Comparison of ENCODE assay signal across 8 mouse cellular contexts in genomic region chr7:28865481-28866300, GRCm38 (mm10). TPM values are rescaled to one million over a fixed set of nuclear protein-coding genes. Genes with fewer than 3 reads are reported as not detected.
DNase-seq lines count a peak whose midpoint lies in the region; ATAC-seq lines count a peak whose summit lies in the region.

No protein-coding gene starts in this region.

- WGBS in heart, embryonic 11.5 days (ENCODE audit: insufficient replicate concordance) = 35% methylated on average over 33 of the region's 33 CpGs
- WGBS in kidney, embryonic 15.5 days = 31% methylated on average over 33 of the region's 33 CpGs
- WGBS in limb, embryonic 15.5 days = 38% methylated on average over 33 of the region's 33 CpGs
- WGBS in midbrain, embryonic 16.5 days = 47% methylated on average over 33 of the region's 33 CpGs

- H3K27me3 ChIP-seq in heart, embryonic 11.5 days (ENCODE audit: control insufficient read depth, insufficient read depth, low read length) = peaks cover 3% of the 10 kb centered on the region; the same call in 1 of the 2 replicates
- no peaks in the 10 kb centered on the region for H3K27me3 ChIP-seq in kidney, embryonic 15.5 days
- no peaks in the 10 kb centered on the region for H3K27me3 ChIP-seq in limb, embryonic 15.5 days
- no peaks in the 10 kb centered on the region for H3K27me3 ChIP-seq in midbrain, embryonic 16.5 days (ENCODE audit: control insufficient read depth, insufficient read depth, low read depth, low read length)

- no peak overlapping the region for H3K27ac ChIP-seq in heart, embryonic 11.5 days (ENCODE audit: low read depth, low read length)
- no peak overlapping the region for H3K27ac ChIP-seq in kidney, embryonic 15.5 days
- peak overlapping the region; percentile 72 for H3K27ac ChIP-seq in limb, embryonic 15.5 days
- H3K27ac ChIP-seq in midbrain, embryonic 16.5 days (ENCODE audit: low read length) = no peak overlapping the region

- peak overlapping the region; percentile 41 for H3K4me2 ChIP-seq in heart, embryonic 11.5 days
- H3K4me2 ChIP-seq in kidney, embryonic 15.5 days = peak overlapping the region; percentile 54
- peak overlapping the region; percentile 41 for H3K4me2 ChIP-seq in limb, embryonic 15.5 days
- peak overlapping the region; percentile 59 for H3K4me2 ChIP-seq in midbrain, embryonic 16.5 days (ENCODE audit: low read length)

- H3K9ac ChIP-seq in heart, embryonic 11.5 days (ENCODE audit: low read depth, low read length) = peak overlapping the region; percentile 2; the same call in 1 of the 2 replicates
- no peak overlapping the region; the same call in 1 of the 2 replicates for H3K9ac ChIP-seq in kidney, embryonic 15.5 days
- no peak overlapping the region for H3K9ac ChIP-seq in limb, embryonic 15.5 days
- H3K9ac ChIP-seq in midbrain, embryonic 16.5 days (ENCODE audit: low read depth, low read length) = peak overlapping the region; percentile 46

- H3K9me3 ChIP-seq in heart, embryonic 11.5 days (replicated peaks; ENCODE audit: control insufficient read depth, low read length) = peaks cover 3% of the 10 kb centered on the region; the same call in 1 of the 2 replicates
- no peaks in the 10 kb centered on the region for H3K9me3 ChIP-seq in kidney, embryonic 15.5 days (replicated peaks)
- no peaks in the 10 kb centered on the region for H3K9me3 ChIP-seq in limb, embryonic 15.5 days
- no peaks in the 10 kb centered on the region for H3K9me3 ChIP-seq in midbrain, embryonic 16.5 days (replicated peaks; ENCODE audit: control insufficient read depth, low read length, poor library complexity, severe bottlenecking)

- no peaks in the 10 kb centered on the region for H3K36me3 ChIP-seq in heart, embryonic 11.5 days (ENCODE audit: control insufficient read depth, insufficient read depth, low read length)
- H3K36me3 ChIP-seq in kidney, embryonic 15.5 days = no peaks in the 10 kb centered on the region
- no peaks in the 10 kb centered on the region for H3K36me3 ChIP-seq in limb, embryonic 15.5 days
- no peaks in the 10 kb centered on the region for H3K36me3 ChIP-seq in midbrain, embryonic 16.5 days (ENCODE audit: control insufficient read depth, insufficient read depth, low read length)

- peak overlapping the region; percentile 5; the same call in 1 of the 2 replicates for H3K4me3 ChIP-seq in heart, embryonic 11.5 days (ENCODE audit: low read depth, low read length)
- peak overlapping the region; percentile 27 for H3K4me3 ChIP-seq in kidney, embryonic 15.5 days (replicated peaks)
- H3K4me3 ChIP-seq in limb, embryonic 15.5 days = peak overlapping the region; percentile 23
- H3K4me3 ChIP-seq in midbrain, embryonic 16.5 days (ENCODE audit: low read depth, low read length) = peak overlapping the region; percentile 30

- 0 out of 2 replicates have a peak, but pooled peaks have one; percentile 31 for ATAC-seq in erythroblast, adult 5-6 weeks (replicated peaks; ENCODE audit: low FRiP score, poor library complexity, severe bottlenecking)
- ATAC-seq in heart, embryonic 11.5 days (replicated peaks; ENCODE audit: insufficient number of reproducible peaks, low FRiP score, low TSS enrichment) = peak; percentile 47; the same call in 1 of the 2 replicates
- peak; percentile 69; the same call in 1 of the 2 replicates for ATAC-seq in kidney, embryonic 15.5 days (replicated peaks; ENCODE audit: low FRiP score)
- peak; percentile 47 for ATAC-seq in limb, embryonic 15.5 days (ENCODE audit: insufficient number of reproducible peaks, low FRiP score, low TSS enrichment, low read depth)
- ATAC-seq in midbrain, embryonic 16.5 days = peak; percentile 71

- DNase-seq in adrenal gland, adult 2 months = peak; percentile 90
- peak; percentile 93 to 95 for DNase-seq in spleen, postnatal 36 days (ENCODE audit: low spot score in 2 of 2)
- DNase-seq in MN1 (ENCODE audit: low spot score) = no peak

- H3K4me1 ChIP-seq in heart, embryonic 11.5 days (ENCODE audit: control insufficient read depth, insufficient read depth, low read length) = peaks cover 7% of the 10 kb centered on the region
- H3K4me1 ChIP-seq in kidney, embryonic 15.5 days = peaks cover 29% of the 10 kb centered on the region
- peaks cover 36% of the 10 kb centered on the region for H3K4me1 ChIP-seq in limb, embryonic 15.5 days
- no peaks in the 10 kb centered on the region; the same call in 1 of the 2 replicates for H3K4me1 ChIP-seq in midbrain, embryonic 16.5 days (ENCODE audit: control insufficient read depth, insufficient read depth, low read length)

RNA-seq across cellular contexts. Expression of gene Lgals7, which starts 2.0 kb away (rescaled TPM):
- total RNA-seq in adrenal gland, adult 2 months (2021) = under 1 TPM; 0.69 to 0.81 TPM
- polyA plus RNA-seq in adrenal gland, adult 2 months (2012; rRNA removed) = 0.97 and 2.8 TPM in 2 replicates
- not detected in 2 replicates for total RNA-seq in erythroblast, adult 5-6 weeks (2015; ENCODE audit: low replicate concordance)
- not detected in 2 replicates for total RNA-seq in erythroblast, adult 5-6 weeks (2017; ENCODE audit: low replicate concordance)
- polyA plus RNA-seq in heart, embryonic 11.5 days (2014; fragmentation: Nextera tagmentation; extraction: Ambion mirVana) = 0.82 and 1.0 TPM in 2 replicates
- polyA plus RNA-seq in kidney, embryonic 15.5 days (2015; fragmentation: Nextera tagmentation; extraction: Ambion mirVana) = 1.9 and 3.1 TPM in 2 replicates
- 171 and 257 TPM in 2 replicates for polyA plus RNA-seq in limb, embryonic 15.5 days (2015; fragmentation: Nextera tagmentation; extraction: Ambion mirVana)
- polyA plus RNA-seq in midbrain, embryonic 16.5 days (2015; fragmentation: Nextera tagmentation; extraction: Ambion mirVana) = 6.7 and 10.3 TPM in 2 replicates

RNA-seq across cellular contexts. Expression of gene Capn12, which starts 15.5 kb away (rescaled TPM):
- total RNA-seq in adrenal gland, adult 2 months (2021) = under 1 TPM in 1 of 2 experiments, not detected in 1; 0.14 TPM
- polyA plus RNA-seq in adrenal gland, adult 2 months (2012; rRNA removed) = 0.48 and 0.80 TPM in 2 replicates
- total RNA-seq in erythroblast, adult 5-6 weeks (2015; ENCODE audit: low replicate concordance) = not detected in 2 replicates
- total RNA-seq in erythroblast, adult 5-6 weeks (2017; ENCODE audit: low replicate concordance) = 0.26 and 0.42 TPM in 2 replicates
- polyA plus RNA-seq in heart, embryonic 11.5 days (2014; fragmentation: Nextera tagmentation; extraction: Ambion mirVana) = 0.46 and 0.70 TPM in 2 replicates
- polyA plus RNA-seq in kidney, embryonic 15.5 days (2015; fragmentation: Nextera tagmentation; extraction: Ambion mirVana) = 0.36 and 0.64 TPM in 2 replicates
- 0.97 and 1.3 TPM in 2 replicates for polyA plus RNA-seq in limb, embryonic 15.5 days (2015; fragmentation: Nextera tagmentation; extraction: Ambion mirVana)
- polyA plus RNA-seq in midbrain, embryonic 16.5 days (2015; fragmentation: Nextera tagmentation; extraction: Ambion mirVana) = 0.40 and 0.57 TPM in 2 replicates

RNA-seq across cellular contexts. Expression of gene Lgals4, which starts 32.0 kb away (rescaled TPM):
- 1 to 10 TPM; 7.4 to 9.4 TPM for total RNA-seq in adrenal gland, adult 2 months (2021)
- 20.5 and 22.4 TPM in 2 replicates for polyA plus RNA-seq in adrenal gland, adult 2 months (2012; rRNA removed)
- total RNA-seq in erythroblast, adult 5-6 weeks (2015; ENCODE audit: low replicate concordance) = 1.7 TPM in 1 of 2 replicates, not detected in the other
- total RNA-seq in erythroblast, adult 5-6 weeks (2017; ENCODE audit: low replicate concordance) = 2.4 TPM in 1 of 2 replicates, not detected in the other
- polyA plus RNA-seq in heart, embryonic 11.5 days (2014; fragmentation: Nextera tagmentation; extraction: Ambion mirVana) = 2.2 and 3.9 TPM in 2 replicates
- 12.0 and 32.1 TPM in 2 replicates for polyA plus RNA-seq in kidney, embryonic 15.5 days (2015; fragmentation: Nextera tagmentation; extraction: Ambion mirVana)
- 11.6 and 13.8 TPM in 2 replicates for polyA plus RNA-seq in limb, embryonic 15.5 days (2015; fragmentation: Nextera tagmentation; extraction: Ambion mirVana)
- 5.7 and 5.9 TPM in 2 replicates for polyA plus RNA-seq in midbrain, embryonic 16.5 days (2015; fragmentation: Nextera tagmentation; extraction: Ambion mirVana)

RNA-seq across cellular contexts. Expression of gene Ech1, which starts 40.7 kb away (rescaled TPM):
- total RNA-seq in adrenal gland, adult 2 months (2021) = 100 to 1,000 TPM; 520 to 711 TPM
- polyA plus RNA-seq in adrenal gland, adult 2 months (2012; rRNA removed) = 486 and 560 TPM in 2 replicates
- total RNA-seq in erythroblast, adult 5-6 weeks (2015; ENCODE audit: low replicate concordance) = 36.6 and 59.0 TPM in 2 replicates
- total RNA-seq in erythroblast, adult 5-6 weeks (2017; ENCODE audit: low replicate concordance) = 23.2 and 31.8 TPM in 2 replicates
- polyA plus RNA-seq in heart, embryonic 11.5 days (2014; fragmentation: Nextera tagmentation; extraction: Ambion mirVana) = 139 and 149 TPM in 2 replicates
- polyA plus RNA-seq in kidney, embryonic 15.5 days (2015; fragmentation: Nextera tagmentation; extraction: Ambion mirVana) = 154 and 164 TPM in 2 replicates
- polyA plus RNA-seq in limb, embryonic 15.5 days (2015; fragmentation: Nextera tagmentation; extraction: Ambion mirVana) = 217 and 232 TPM in 2 replicates
- polyA plus RNA-seq in midbrain, embryonic 16.5 days (2015; fragmentation: Nextera tagmentation; extraction: Ambion mirVana) = 86.6 and 96.4 TPM in 2 replicates

RNA-seq across cellular contexts. Expression of gene Hnrnpl, which starts 57.4 kb away (rescaled TPM):
- 100 to 1,000 TPM; 382 to 408 TPM for total RNA-seq in adrenal gland, adult 2 months (2021)
- polyA plus RNA-seq in adrenal gland, adult 2 months (2012; rRNA removed) = 119 and 120 TPM in 2 replicates
- 98.6 and 172 TPM in 2 replicates for total RNA-seq in erythroblast, adult 5-6 weeks (2015; ENCODE audit: low replicate concordance)
- total RNA-seq in erythroblast, adult 5-6 weeks (2017; ENCODE audit: low replicate concordance) = 98.1 and 140 TPM in 2 replicates
- polyA plus RNA-seq in heart, embryonic 11.5 days (2014; fragmentation: Nextera tagmentation; extraction: Ambion mirVana) = 210 and 212 TPM in 2 replicates
- 264 and 265 TPM in 2 replicates for polyA plus RNA-seq in kidney, embryonic 15.5 days (2015; fragmentation: Nextera tagmentation; extraction: Ambion mirVana)
- 201 and 221 TPM in 2 replicates for polyA plus RNA-seq in limb, embryonic 15.5 days (2015; fragmentation: Nextera tagmentation; extraction: Ambion mirVana)
- 134 and 152 TPM in 2 replicates for polyA plus RNA-seq in midbrain, embryonic 16.5 days (2015; fragmentation: Nextera tagmentation; extraction: Ambion mirVana)

Comparison
In these comparisons a context has a peak if more than half of its experiments do, and no peak if none do; other contexts are left out.
1. H3K9ac ChIP-seq: peak in heart, embryonic 11.5 days (single experiment) and midbrain, embryonic 16.5 days (single experiment); none in kidney, embryonic 15.5 days (single experiment) and limb, embryonic 15.5 days (single experiment).
2. RNA of gene Lgals7, which starts 2.0 kb away (polyA plus RNA-seq): 171 to 257 TPM in limb, embryonic 15.5 days; 6.7 to 10.3 TPM in midbrain, embryonic 16.5 days, 1.9 to 3.1 TPM in kidney, embryonic 15.5 days, 0.82 to 1.0 TPM in heart, embryonic 11.5 days and 0.97 to 2.8 TPM in adrenal gland, adult 2 months; every median in the first group is over 10 times any median in the second.
3. Peak in every context shown above with its lines, with median percentiles within 50 percentile points of each other: ATAC-seq, H3K4me2 ChIP-seq and H3K4me3 ChIP-seq.